Mouse (Mus musculus): ENCODE data around the gene Dpf2. TPM values are rescaled to one million over a fixed set of nuclear protein-coding genes. Genes with fewer than 3 reads are reported as not detected.

Gene Dpf2
- polyA plus RNA-seq, 1 experiment: not detected

DNA sequence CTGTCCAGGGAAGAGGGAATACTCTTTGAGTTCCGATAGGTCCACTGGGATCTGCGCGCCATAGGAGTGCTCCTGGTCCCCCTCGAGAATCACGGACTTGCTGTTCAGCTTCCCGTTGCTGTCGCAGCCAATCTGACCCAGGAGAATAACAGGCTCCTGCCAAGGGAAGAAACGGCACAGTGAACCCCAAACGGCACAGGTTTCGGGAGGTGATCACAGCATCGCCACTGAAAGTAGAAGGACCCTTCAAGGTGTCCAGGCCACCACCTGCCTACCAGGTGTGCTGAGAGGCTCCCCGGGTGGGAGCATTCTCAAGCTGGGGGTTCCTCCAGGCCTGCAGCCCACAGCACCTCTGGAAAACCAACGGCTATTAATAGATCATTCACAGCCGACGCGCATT is 38.8 kb upstream of the Dpf2 start:
- Histone ChIP-seq H3K27ac (ENCODE audit: insufficient read depth, low read depth, low read length) (no peak overlapping the region), H3K4me1 (ENCODE audit: control insufficient read depth, insufficient read depth, low read length) (no peaks in the 10 kb centered on the region), H3K4me3 (ENCODE audit: insufficient read depth, low read depth, low read length) (no peak overlapping the region)
- 90% methylated on average over 16 of the region's 16 CpGs for WGBS
- TF ChIP-seq CTCF (IDR thresholded peaks at IDR 0.05; ENCODE audit: insufficient read depth, low read depth, low read length): no peak
- no peak for TF ChIP-seq POLR2A (IDR thresholded peaks at IDR 0.05; ENCODE audit: insufficient read depth, low read depth, low read length)

GRCm38 (mm10) chr19:5950218-5950617 is 37.4 kb upstream of the Dpf2 start:
- TF ChIP-seq CTCF (IDR thresholded peaks at IDR 0.05; ENCODE audit: insufficient read depth, low read depth, low read length): no peak
- no peak for TF ChIP-seq POLR2A (IDR thresholded peaks at IDR 0.05; ENCODE audit: insufficient read depth, low read depth, low read length)

GRCm38 (mm10) chr19:5945891-5946290 is 33.1 kb upstream of the Dpf2 start:
- no peak overlapping the region for H3K4me3 ChIP-seq (ENCODE audit: insufficient read depth, low read depth, low read length)
- WGBS: 74% methylated on average over 8 of the region's 8 CpGs
- peaks cover 13% of the 10 kb centered on the region for H3K4me1 ChIP-seq (ENCODE audit: control insufficient read depth, insufficient read depth, low read length)
- 0 out of 2 replicates have a peak overlapping the region, but pooled peaks have one; percentile 40 for H3K27ac ChIP-seq (ENCODE audit: insufficient read depth, low read depth, low read length)
- TF ChIP-seq POLR2A (IDR thresholded peaks at IDR 0.05; ENCODE audit: insufficient read depth, low read depth, low read length): no peak
- no peak for TF ChIP-seq CTCF (IDR thresholded peaks at IDR 0.05; ENCODE audit: insufficient read depth, low read depth, low read length)

More at GRCm38 (mm10) chr19:5950218-5950617, 37.4 kb upstream of the Dpf2 start:
- WGBS: 95% methylated on average over 11 of the region's 11 CpGs
- Histone ChIP-seq H3K27ac (ENCODE audit: insufficient read depth, low read depth, low read length) (no peak overlapping the region), H3K4me3 (ENCODE audit: insufficient read depth, low read depth, low read length) (no peak overlapping the region), H3K4me1 (ENCODE audit: control insufficient read depth, insufficient read depth, low read length) (peaks cover 7% of the 10 kb centered on the region)

DNA sequence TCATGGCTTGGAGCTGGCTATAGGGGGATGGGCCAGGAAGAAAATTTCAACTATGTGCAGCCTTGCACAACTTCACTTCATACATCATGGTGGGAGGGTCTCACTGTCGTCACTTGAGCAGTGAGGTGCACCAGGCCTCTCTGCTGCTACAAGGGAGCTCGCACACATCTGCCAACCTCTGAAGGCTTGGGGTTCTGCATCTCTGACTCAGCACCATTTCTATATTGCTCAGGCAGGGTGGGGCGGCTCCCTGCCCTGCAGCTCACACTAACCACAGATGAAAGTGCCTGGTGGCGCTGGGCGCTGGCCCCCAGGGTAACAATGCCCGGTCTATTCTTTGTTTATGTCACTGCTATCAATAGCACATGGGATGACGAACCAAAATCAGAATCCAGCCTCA is 32.2 kb upstream of the Dpf2 start:
- Histone ChIP-seq H3K27ac (ENCODE audit: insufficient read depth, low read depth, low read length) (no peak overlapping the region), H3K4me1 (ENCODE audit: control insufficient read depth, insufficient read depth, low read length) (peaks cover 13% of the 10 kb centered on the region), H3K4me3 (ENCODE audit: insufficient read depth, low read depth, low read length) (no peak overlapping the region)
- WGBS: 49% methylated on average over 7 of the region's 7 CpGs
- TF ChIP-seq CTCF (IDR thresholded peaks at IDR 0.05; ENCODE audit: insufficient read depth, low read depth, low read length): no peak
- no peak for TF ChIP-seq POLR2A (IDR thresholded peaks at IDR 0.05; ENCODE audit: insufficient read depth, low read depth, low read length)

- WGBS: 60% methylated on average over 8 of the region's 8 CpGs
- no peak overlapping the region for H3K4me3 ChIP-seq (ENCODE audit: insufficient read depth, low read depth, low read length)
- H3K4me1 ChIP-seq (ENCODE audit: control insufficient read depth, insufficient read depth, low read length): peaks cover 16% of the 10 kb centered on the region
- H3K27ac ChIP-seq (ENCODE audit: insufficient read depth, low read depth, low read length): no peak overlapping the region
- no peak for TF ChIP-seq POLR2A (IDR thresholded peaks at IDR 0.05; ENCODE audit: insufficient read depth, low read depth, low read length)
Measured at GRCm38 (mm10) chr19:5944145-5944544, 31.3 kb upstream of the Dpf2 start.

DNA sequence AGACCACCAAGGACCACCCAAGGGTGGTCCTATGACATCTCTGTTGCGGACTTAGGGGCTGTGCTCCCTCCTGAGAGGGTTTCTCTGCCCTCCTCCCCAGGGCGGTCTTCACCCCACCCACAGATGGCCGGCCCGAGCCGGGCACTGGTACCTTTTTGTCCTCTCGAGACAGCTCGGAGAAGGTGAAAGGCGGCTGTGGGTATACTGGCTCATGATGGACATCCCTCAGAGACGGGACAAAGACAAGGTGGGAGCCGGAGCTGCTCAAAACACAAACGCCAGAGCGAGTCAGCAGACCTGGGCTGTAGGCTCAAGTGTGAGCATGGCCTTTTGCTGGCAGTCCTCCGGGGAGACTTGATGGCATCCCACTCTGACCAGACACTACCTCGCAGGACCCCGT is 30.6 kb upstream of the Dpf2 start:
- Histone ChIP-seq H3K27ac (ENCODE audit: insufficient read depth, low read depth, low read length) (no peak overlapping the region), H3K4me3 (ENCODE audit: insufficient read depth, low read depth, low read length) (no peak overlapping the region), H3K4me1 (ENCODE audit: control insufficient read depth, insufficient read depth, low read length) (peaks cover 16% of the 10 kb centered on the region)
- 91% methylated on average over 15 of the region's 15 CpGs for WGBS
- TF ChIP-seq POLR2A (IDR thresholded peaks at IDR 0.05; ENCODE audit: insufficient read depth, low read depth, low read length): no peak
- no peak for TF ChIP-seq CTCF (IDR thresholded peaks at IDR 0.05; ENCODE audit: insufficient read depth, low read depth, low read length)

GRCm38 (mm10) chr19:5942581-5942980 is 29.8 kb upstream of the Dpf2 start:
- 90% methylated on average over 7 of the region's 7 CpGs for WGBS
- Histone ChIP-seq H3K27ac (ENCODE audit: insufficient read depth, low read depth, low read length) (no peak overlapping the region), H3K4me1 (ENCODE audit: control insufficient read depth, insufficient read depth, low read length) (peaks cover 22% of the 10 kb centered on the region), H3K4me3 (ENCODE audit: insufficient read depth, low read depth, low read length) (no peak overlapping the region)
- TF ChIP-seq POLR2A (IDR thresholded peaks at IDR 0.05; ENCODE audit: insufficient read depth, low read depth, low read length): no peak

GRCm38 (mm10) chr19:5940656-5941055 is 27.8 kb upstream of the Dpf2 start:
- Histone ChIP-seq H3K4me3 (ENCODE audit: insufficient read depth, low read depth, low read length) (no peak overlapping the region), H3K27ac (ENCODE audit: insufficient read depth, low read depth, low read length) (no peak overlapping the region), H3K4me1 (ENCODE audit: control insufficient read depth, insufficient read depth, low read length) (peaks cover 25% of the 10 kb centered on the region)
- TF ChIP-seq POLR2A (IDR thresholded peaks at IDR 0.05; ENCODE audit: insufficient read depth, low read depth, low read length) (no peak), CTCF (IDR thresholded peaks at IDR 0.05; ENCODE audit: insufficient read depth, low read depth, low read length) (no peak)
- WGBS: 85% methylated on average over 10 of the region's 10 CpGs

DNA sequence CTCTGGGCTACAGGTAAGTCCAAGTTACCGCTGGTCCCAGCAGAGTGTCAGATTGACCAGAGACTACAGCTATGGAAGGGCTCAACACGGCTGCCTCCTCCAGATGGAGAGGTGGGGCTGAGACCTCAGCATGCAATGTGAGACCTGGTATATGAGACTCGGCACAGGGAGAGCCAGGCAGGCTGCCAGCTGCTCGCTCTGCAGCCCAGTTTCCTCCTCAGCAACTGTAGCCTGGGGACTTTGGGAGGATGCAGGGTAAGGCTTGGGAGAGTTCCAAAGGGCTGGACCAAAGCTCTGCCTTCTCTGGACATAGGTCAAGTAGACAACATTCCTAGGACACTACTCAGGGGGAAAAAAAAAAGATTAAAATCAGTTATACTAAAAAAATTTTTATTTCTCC is 27.4 kb upstream of the Dpf2 start:
- no peak overlapping the region for H3K4me3 ChIP-seq (ENCODE audit: insufficient read depth, low read depth, low read length)
- TF ChIP-seq POLR2A (IDR thresholded peaks at IDR 0.05; ENCODE audit: insufficient read depth, low read depth, low read length) (no peak), CTCF (IDR thresholded peaks at IDR 0.05; ENCODE audit: insufficient read depth, low read depth, low read length) (no peak)
- no peak overlapping the region for H3K27ac ChIP-seq (ENCODE audit: insufficient read depth, low read depth, low read length)
- peaks cover 21% of the 10 kb centered on the region for H3K4me1 ChIP-seq (ENCODE audit: control insufficient read depth, insufficient read depth, low read length)
- WGBS: 48% methylated on average over 4 of the region's 4 CpGs

DNA sequence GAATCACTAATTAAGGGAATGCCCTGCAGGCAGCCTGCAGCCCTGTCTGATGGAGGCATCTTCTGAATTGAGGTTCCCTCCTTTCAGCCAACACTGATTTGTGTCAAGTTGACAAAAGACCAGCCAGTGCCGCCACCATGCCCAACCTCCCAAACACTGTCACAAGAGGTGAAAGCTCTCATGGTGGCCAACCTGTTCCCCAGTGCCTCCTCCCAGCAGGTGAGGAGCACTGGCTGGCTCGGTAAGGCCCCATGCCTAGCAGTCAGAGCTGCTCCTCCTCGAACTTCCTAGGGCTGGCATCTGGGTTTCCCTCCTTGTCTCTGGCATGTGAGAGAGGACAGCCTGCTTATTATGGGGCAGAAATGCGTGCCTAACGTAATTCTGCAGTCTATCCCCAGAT is 26.9 kb upstream of the Dpf2 start:
- 56% methylated on average over 5 of the region's 5 CpGs for WGBS
- no peak overlapping the region for H3K27ac ChIP-seq (ENCODE audit: insufficient read depth, low read depth, low read length)
- TF ChIP-seq CTCF (IDR thresholded peaks at IDR 0.05; ENCODE audit: insufficient read depth, low read depth, low read length) (no peak), POLR2A (IDR thresholded peaks at IDR 0.05; ENCODE audit: insufficient read depth, low read depth, low read length) (no peak)
- H3K4me3 ChIP-seq (ENCODE audit: insufficient read depth, low read depth, low read length): no peak overlapping the region
- H3K4me1 ChIP-seq (ENCODE audit: control insufficient read depth, insufficient read depth, low read length): peaks cover 17% of the 10 kb centered on the region

All from olfactory bulb, adult 2 months (tissue).